Comparison of ENCODE assay signal across 17 mouse cellular contexts in the genomic region with DNA sequence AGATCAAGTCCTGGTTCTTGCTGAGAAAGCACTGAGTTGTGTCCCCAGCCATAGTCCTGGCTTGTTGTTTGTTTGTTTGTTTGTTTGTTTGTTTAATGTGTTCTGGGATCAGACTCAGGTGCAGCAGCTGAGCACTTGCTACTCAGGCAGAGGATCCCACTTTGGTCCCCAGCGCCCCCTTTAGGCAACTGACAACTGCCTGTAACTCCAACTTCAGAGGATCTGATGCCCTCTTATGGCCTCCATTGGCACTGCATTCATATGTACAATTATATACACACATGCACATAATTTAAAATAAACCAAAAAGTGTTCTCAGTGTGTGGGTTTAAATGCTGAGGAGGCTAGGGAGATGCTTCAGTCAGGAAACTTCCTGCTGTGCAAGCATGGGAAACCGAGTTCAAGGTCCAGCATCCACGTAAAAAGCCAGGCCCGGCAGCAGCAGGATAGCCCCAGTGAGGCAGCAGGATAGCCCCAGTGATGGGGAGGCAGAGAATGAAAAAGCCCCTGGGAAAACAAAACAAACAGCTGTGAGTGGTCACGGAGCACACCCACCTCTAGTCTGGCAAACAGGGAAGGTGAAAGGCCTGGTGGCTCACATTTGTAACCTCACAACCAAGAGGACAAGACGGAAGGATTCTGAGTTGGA. TPM values are rescaled to one million over a fixed set of nuclear protein-coding genes. Genes with fewer than 3 reads are reported as not detected.
DNase-seq lines count a peak whose midpoint lies in the region; ATAC-seq and TF ChIP-seq lines count a peak whose summit lies in the region.
"Had no signal": no experiment of that assay in that cellular context is flagged by ENCODE, and none has a peak within 500 bp of the region (broad histone marks: within the 10 kb centered on the region; RNA-seq: fewer than 3 reads in every experiment).

No protein-coding gene starts in this region.

- no peak overlapping the region for H3K9ac ChIP-seq in liver, embryonic 14.5 days (replicated peaks)
- H3K9ac ChIP-seq: heart, embryonic 15.5 days; hindbrain, embryonic 13.5 days; midbrain, embryonic 13.5 days; neural tube, embryonic 12.5 days had no signal

- TF ChIP-seq CTCF in liver, embryonic 14.5 days (IDR thresholded peaks at IDR 0.05; ENCODE audit: low read depth): peak; percentile 50
- TF ChIP-seq CTCF in E14TG2a.4 (conservative IDR thresholded peaks at IDR 0.05; ENCODE audit: low read length): peak; percentile 55
- 0 out of 2 replicates have a peak, but pooled peaks have one; percentile 25 for TF ChIP-seq CTCF in bone marrow macrophage, adult 2 months (IDR thresholded peaks at IDR 0.05; ENCODE audit: low read depth, low read length)
- TF ChIP-seq CTCF in thymus, adult 2 months (IDR thresholded peaks at IDR 0.05; ENCODE audit: borderline replicate concordance, control insufficient read depth, extremely low read depth, insufficient read depth, low read length, poor library complexity): no peak

- H3K9me3 ChIP-seq in liver, embryonic 14.5 days (ENCODE audit: control insufficient read depth, low read length): no peaks in the 10 kb centered on the region; the same call in 1 of the 2 replicates
- H3K9me3 ChIP-seq in E14TG2a.4 (ENCODE audit: low read length): peaks cover 5% of the 10 kb centered on the region; the same call in 1 of the 2 replicates
- H3K9me3 ChIP-seq: heart, embryonic 15.5 days had no signal

- DNase-seq in heart, adult 11 months: peak; percentile 66
- DNase-seq in heart, postnatal 10 days: no peak
- no peak for DNase-seq in liver, embryonic 14.5 days (ENCODE audit: low read depth in 3 of 3, low spot score in 3 of 3)
- no peak for DNase-seq in liver
- DNase-seq in urinary bladder, postnatal 14 days (ENCODE audit: low spot score): no peak
- DNase-seq in thymus, adult 2 months: no peak
- DNase-seq: cerebellum, adult 11 months; gastrocnemius, postnatal 14 days; kidney, adult 18-20 months; right cerebral cortex, postnatal 4 days had no signal

- no peak for TF ChIP-seq EP300 in liver, embryonic 14.5 days (IDR thresholded peaks at IDR 0.05; ENCODE audit: low read depth)

- no peak overlapping the region for H3K4me2 ChIP-seq in liver, embryonic 14.5 days (ENCODE audit: low read depth)
- H3K4me2 ChIP-seq: heart, embryonic 15.5 days; hindbrain, embryonic 13.5 days; midbrain, embryonic 13.5 days; neural tube, embryonic 12.5 days had no signal

- no peak overlapping the region for H3K4me3 ChIP-seq in liver, embryonic 14.5 days (ENCODE audit: insufficient read depth in 1 of 2, low read depth in 2 of 2, low read length in 2 of 2)
- no peak overlapping the region for H3K4me3 ChIP-seq in E14TG2a.4 (replicated peaks; ENCODE audit: low read length)
- no peak overlapping the region for H3K4me3 ChIP-seq in bone marrow macrophage, adult 2 months (ENCODE audit: insufficient read depth, low read length)
- no peak overlapping the region for H3K4me3 ChIP-seq in thymus, adult 2 months (ENCODE audit: control insufficient read depth, insufficient read depth, low read length)
- H3K4me3 ChIP-seq: heart, embryonic 15.5 days; hindbrain, embryonic 13.5 days; midbrain, embryonic 13.5 days; neural tube, embryonic 12.5 days had no signal

- ATAC-seq in liver, embryonic 14.5 days (ENCODE audit: insufficient read depth): no peak
- ATAC-seq: activated CD4-positive, CD25-positive, alpha-beta regulatory T cell, adult 4 months; midbrain, embryonic 13.5 days had no signal

- no peak overlapping the region for H3K27ac ChIP-seq in liver, embryonic 14.5 days
- H3K27ac ChIP-seq in bone marrow macrophage, adult 2 months (ENCODE audit: insufficient read depth, low read depth, low read length): no peak overlapping the region
- H3K27ac ChIP-seq in thymus, adult 2 months (ENCODE audit: control insufficient read depth, insufficient read depth, low read length): no peak overlapping the region
- H3K27ac ChIP-seq: heart, embryonic 15.5 days; hindbrain, embryonic 13.5 days; midbrain, embryonic 13.5 days; neural tube, embryonic 12.5 days had no signal

- intact Hi-C loops in heart, postnatal 10 days (cut with DNase I): loop anchor here (2.0 kb wide), 1 partner anchor 1003 kb away; no protein-coding TSS in a partner anchor

- 71% methylated on average over 6 of the region's 6 CpGs for WGBS in liver, embryonic 14.5 days (ENCODE audit: insufficient replicate concordance)
- WGBS in thymus, adult 2 months: 96% methylated on average over 6 of the region's 6 CpGs

- H3K36me3 ChIP-seq in liver, embryonic 14.5 days (replicated peaks; ENCODE audit: control insufficient read depth, insufficient read depth, low read depth): no peaks in the 10 kb centered on the region
- no peaks in the 10 kb centered on the region for H3K36me3 ChIP-seq in E14TG2a.4 (ENCODE audit: insufficient read depth, low read length)
- H3K36me3 ChIP-seq in thymus, adult 2 months (ENCODE audit: control insufficient read depth, insufficient read depth, low read length): no peaks in the 10 kb centered on the region

- no peak for TF ChIP-seq POLR2A in bone marrow macrophage, adult 2 months (IDR thresholded peaks at IDR 0.05; ENCODE audit: borderline replicate concordance, low read depth, low read length)
- TF ChIP-seq POLR2A in thymus, adult 2 months (IDR thresholded peaks at IDR 0.05; ENCODE audit: control insufficient read depth, extremely low read depth, insufficient read depth, low read length, poor library complexity): no peak

- H3K27me3 ChIP-seq in liver, embryonic 14.5 days (ENCODE audit: control insufficient read depth, insufficient read depth, low read length): no peaks in the 10 kb centered on the region
- 0 out of 2 replicates have a peak, but pooled peaks cover 5% of the 10 kb centered on the region for H3K27me3 ChIP-seq in E14TG2a.4 (ENCODE audit: insufficient read depth, low read length)
- no peaks in the 10 kb centered on the region for H3K27me3 ChIP-seq in thymus, adult 2 months (ENCODE audit: control insufficient read depth, insufficient read depth, low read length)
- H3K27me3 ChIP-seq: heart, embryonic 15.5 days; midbrain, embryonic 13.5 days; neural tube, embryonic 12.5 days had no signal

- peaks cover 0 to 2% of the 10 kb centered on the region in 2 experiments; a peak in 1 of 4 replicates for H3K4me1 ChIP-seq in liver, embryonic 14.5 days (replicated peaks; ENCODE audit: control insufficient read depth in 2 of 2, insufficient read depth in 2 of 2, low read length in 1 of 2)
- H3K4me1 ChIP-seq in E14TG2a.4 (replicated peaks; ENCODE audit: low read depth, low read length): peaks cover 11% of the 10 kb centered on the region
- H3K4me1 ChIP-seq in bone marrow macrophage, adult 2 months (ENCODE audit: control insufficient read depth, insufficient read depth, low read length): no peaks in the 10 kb centered on the region
- no peaks in the 10 kb centered on the region for H3K4me1 ChIP-seq in thymus, adult 2 months (replicated peaks; ENCODE audit: control insufficient read depth, insufficient read depth, low read length)
- H3K4me1 ChIP-seq: neural tube, embryonic 12.5 days had no signal

RNA-seq across cellular contexts. Expression of gene Foxp1, which starts 5.1 kb away (rescaled TPM):
- total RNA-seq in heart, postnatal 10 days (2021): 10 to 100 TPM; 52.4 to 60.6 TPM
- 6.5 and 7.9 TPM in 2 replicates for polyA plus RNA-seq in liver, embryonic 14.5 days (2012; rRNA removed)
- 10.6 and 11.9 TPM in 2 replicates for polyA plus RNA-seq in liver, embryonic 14.5 days (2014; fragmentation: Nextera tagmentation; extraction: Ambion mirVana)
- 73.4 and 77.6 TPM in 2 replicates for polyA plus RNA-seq in bone marrow macrophage, adult 2 months (2012; ENCODE audit: insufficient read depth, insufficient read length, missing spikeins)
- 129 and 172 TPM in 2 replicates for polyA plus RNA-seq in thymus, adult 2 months (2012; rRNA removed)
